Mouse (Mus musculus) left cerebral cortex, postnatal 10 days (tissue): ENCODE data around the gene Pakap. TPM values are rescaled to one million over a fixed set of nuclear protein-coding genes. Genes with fewer than 3 reads are reported as not detected.

ENCODE experiments used
- DNase-seq, 2 experiments: peaks; one replicate each; pipeline ENCODE4 v3.0.0; 2021 to 2022; ENCODE audit warnings: low spot score in 2 of 2, mixed read lengths in 1 of 2; ENCODE audit errors: extremely low spot score in 1 of 2
- intact Hi-C: fragments of 180-260 bp; cut with DNase I; formaldehyde crosslinking; loops from one replicate; pipeline ENCODE4 v1.15.1; 2025
- total RNA-seq, 2 experiments: library from RNA; stranded (reverse); gene quantifications; 2 replicates each; pipeline ENCODE4 v1.2.3; 2021

Gene Pakap
- total RNA-seq, 2 experiments from 2014 or later: 19.1 to 20.7 TPM

- intact Hi-C loops: no loop called here
- no peak for DNase-seq
Measured at GRCm38 (mm10) chr4:57730047-57730446, 162.1 kb downstream of the Pakap start.

- no peak for DNase-seq
- intact Hi-C loops: no loop called here
Measured at GRCm38 (mm10) chr4:57730801-57731598, 163.0 kb downstream of the Pakap start.

- no peak for DNase-seq
- intact Hi-C loops: no loop called here
Measured at GRCm38 (mm10) chr4:57732351-57732750, 164.4 kb downstream of the Pakap start.

- intact Hi-C loops: no loop called here
- peak in 1 of 2 experiments; percentile 50 for DNase-seq
Measured at GRCm38 (mm10) chr4:57733445-57733844, 165.5 kb downstream of the Pakap start.

- no peak for DNase-seq
- intact Hi-C loops: no loop called here
Measured at GRCm38 (mm10) chr4:57735426-57735825, 167.4 kb downstream of the Pakap start.

- DNase-seq: no peak
- intact Hi-C loops: no loop called here
Measured at GRCm38 (mm10) chr4:57738856-57739552, 171.0 kb downstream of the Pakap start.

- DNase-seq: no peak
- intact Hi-C loops: no loop called here
Measured at GRCm38 (mm10) chr4:57743325-57743929, 175.4 kb downstream of the Pakap start.

- no peak for DNase-seq
- intact Hi-C loops: no loop called here
Measured at GRCm38 (mm10) chr4:57750651-57751050, 182.7 kb downstream of the Pakap start.

GRCm38 (mm10) chr4:57751054-57751453, 183.1 kb downstream of the Pakap start:
- no peak for DNase-seq
- intact Hi-C loops: no loop called here

- no peak for DNase-seq
- intact Hi-C loops: no loop called here
Measured at GRCm38 (mm10) chr4:57751566-57751965, 183.6 kb downstream of the Pakap start.

- intact Hi-C loops: no loop called here
- DNase-seq: no peak
Measured at GRCm38 (mm10) chr4:57755085-57755484, 187.1 kb downstream of the Pakap start.

- no peak for DNase-seq
- intact Hi-C loops: no loop called here
Measured at GRCm38 (mm10) chr4:57757997-57758396, 190.0 kb downstream of the Pakap start.

- DNase-seq: no peak
- intact Hi-C loops: no loop called here
Measured at GRCm38 (mm10) chr4:57762424-57762823, 194.4 kb downstream of the Pakap start.

- intact Hi-C loops: no loop called here
- DNase-seq: no peak
Measured at GRCm38 (mm10) chr4:57764392-57764791, 196.4 kb downstream of the Pakap start.

GRCm38 (mm10) chr4:57764926-57765325, 196.9 kb downstream of the Pakap start:
- intact Hi-C loops: no loop called here

GRCm38 (mm10) chr4:57765806-57766205, 197.8 kb downstream of the Pakap start:
- intact Hi-C loops: no loop called here

More at GRCm38 (mm10) chr4:57764926-57765325, 196.9 kb downstream of the Pakap start:
- DNase-seq: no peak

GRCm38 (mm10) chr4:57769007-57769406, 201.0 kb downstream of the Pakap start:
- no peak for DNase-seq
- intact Hi-C loops: no loop called here

More at GRCm38 (mm10) chr4:57765806-57766205, 197.8 kb downstream of the Pakap start:
- DNase-seq: no peak

GRCm38 (mm10) chr4:57770185-57770823, 202.3 kb downstream of the Pakap start:
- intact Hi-C loops: no loop called here
- no peak for DNase-seq

- DNase-seq: no peak
- intact Hi-C loops: no loop called here
Measured at GRCm38 (mm10) chr4:57771558-57772219, 203.7 kb downstream of the Pakap start.
